Mouse (Mus musculus) A20 (cell line): Measurements from ENCODE around the gene Olfr1331.
"Not testable (repeated sequence)": the region's sequence is repeated elsewhere in the genome, so short reads cannot be mapped to it uniquely, and the experiment has no call there.

Experiments
- DNase-seq: peaks from one replicate; pipeline ENCODE4 v3.0.0-alpha.2; 2011; ENCODE audit warnings: low read depth, low spot score

The Olfr1331 gene

GRCm38 (mm10) chr4:118864349-118864748 lies at the start of gene Olfr1331:
Gene Olfr1331, plus strand, starts transcription at chr4:118864649.
- no peak for DNase-seq

- no peak for DNase-seq
These were observed 45.5 kb upstream of the Olfr1331 start for GRCm38 (mm10) chr4:118818921-118819320.

- no peak for DNase-seq
These were observed 28.3 kb upstream of the Olfr1331 start, which contains the start of gene Olfr1333 for GRCm38 (mm10) chr4:118836179-118836578. Gene Olfr1333, minus strand, starts transcription at chr4:118836279.

- no peak for DNase-seq
These were observed 2.7 kb upstream of the Olfr1331 start for GRCm38 (mm10) chr4:118861791-118862190.

- no peak for DNase-seq
These were observed 1.7 kb upstream of the Olfr1331 start for GRCm38 (mm10) chr4:118862704-118863103.

GRCm38 (mm10) chr4:118867566-118867965 lies 3.1 kb downstream of the Olfr1331 start:
- DNase-seq, result no peak

GRCm38 (mm10) chr4:118888297-118888696 lies 23.8 kb downstream of the Olfr1331 start, which contains the start of gene Olfr1330:
Gene Olfr1330, plus strand, starts transcription at chr4:118888597.
- no peak for DNase-seq

GRCm38 (mm10) chr4:118901981-118902380 lies 37.5 kb downstream of the Olfr1331 start:
- DNase-seq, result no peak

- not testable (repeated sequence) for DNase-seq
These were observed 52.9 kb downstream of the Olfr1331 start, which contains the start of gene Olfr1329 for GRCm38 (mm10) chr4:118917365-118917764. Gene Olfr1329, minus strand, starts transcription at chr4:118917465.
